13 mouse cellular contexts compared by ENCODE assay signal in the genomic region with DNA sequence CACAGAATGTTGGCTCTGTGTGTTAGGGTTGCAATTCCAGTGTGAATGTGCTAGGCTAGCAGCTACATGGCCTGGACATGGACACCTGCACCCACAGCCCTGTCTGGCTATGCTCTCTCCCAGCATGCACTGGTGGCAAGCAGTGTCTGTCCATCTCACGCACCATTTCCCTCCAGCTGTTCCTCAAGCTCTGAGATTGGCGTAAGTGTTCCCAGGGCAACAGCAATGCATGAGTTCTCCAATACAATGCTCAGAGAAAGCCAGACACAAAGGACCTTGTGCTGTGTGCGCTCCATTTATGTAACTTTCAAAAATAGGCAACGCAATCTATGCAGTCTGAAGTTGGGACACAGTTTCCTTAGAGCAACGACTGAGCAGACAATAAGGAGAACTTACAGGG. TPM values are rescaled to one million over a fixed set of nuclear protein-coding genes. Genes with fewer than 3 reads are reported as not detected.
DNase-seq lines count a peak whose midpoint lies in the region; ATAC-seq lines count a peak whose summit lies in the region.
"Had no signal": no experiment of that assay in that cellular context is flagged by ENCODE, and none has a peak within 500 bp of the region (broad histone marks: within the 10 kb centered on the region; RNA-seq: fewer than 3 reads in every experiment).

No protein-coding gene starts in this region.

- H3K27me3 ChIP-seq in hindbrain, embryonic 14.5 days (ENCODE audit: control insufficient read depth, insufficient read depth, low read length), result no peaks in the 10 kb centered on the region
- no peaks in the 10 kb centered on the region for H3K27me3 ChIP-seq in neural tube, embryonic 11.5 days (ENCODE audit: control insufficient read depth, insufficient read depth, low read length)

- H3K4me2 ChIP-seq in hindbrain, embryonic 14.5 days (replicated peaks), result no peak overlapping the region
- no peak overlapping the region for H3K4me2 ChIP-seq in neural tube, embryonic 11.5 days (ENCODE audit: low read depth)

- ATAC-seq in hindbrain, embryonic 14.5 days (ENCODE audit: low FRiP score), result peak; percentile 48; the same call in 1 of the 2 replicates
- ATAC-seq in neural tube, embryonic 11.5 days (ENCODE audit: insufficient read depth, low FRiP score, low TSS enrichment), result peak; percentile 50
- ATAC-seq: activated CD4-positive, CD25-positive, alpha-beta regulatory T cell, adult 4 months; inflammation-experienced regulatory T-cells, adult 6 months had no signal

- H3K27ac ChIP-seq in hindbrain, embryonic 14.5 days, result no peak overlapping the region
- 0 out of 2 replicates have a peak overlapping the region, but pooled peaks have one; percentile 50 for H3K27ac ChIP-seq in neural tube, embryonic 11.5 days (ENCODE audit: low read depth, low read length)
- H3K27ac ChIP-seq: limb, embryonic 10.5 days had no signal

- H3K9ac ChIP-seq in hindbrain, embryonic 14.5 days, result no peak overlapping the region
- no peak overlapping the region for H3K9ac ChIP-seq in neural tube, embryonic 11.5 days (ENCODE audit: low read length)

- no peaks in the 10 kb centered on the region for H3K36me3 ChIP-seq in hindbrain, embryonic 14.5 days (replicated peaks; ENCODE audit: control insufficient read depth, insufficient read depth)
- H3K36me3 ChIP-seq in neural tube, embryonic 11.5 days (ENCODE audit: control insufficient read depth, insufficient read depth, low read length), result no peaks in the 10 kb centered on the region
- H3K36me3 ChIP-seq: G1E; limb, embryonic 10.5 days had no signal

- H3K9me3 ChIP-seq in hindbrain, embryonic 14.5 days (ENCODE audit: control insufficient read depth, low read length), result no peaks in the 10 kb centered on the region
- no peaks in the 10 kb centered on the region for H3K9me3 ChIP-seq in neural tube, embryonic 11.5 days (ENCODE audit: control insufficient read depth, low read length)
- H3K9me3 ChIP-seq: G1E; limb, embryonic 10.5 days had no signal

- no peak overlapping the region for H3K4me3 ChIP-seq in hindbrain, embryonic 14.5 days (replicated peaks; ENCODE audit: low read length)
- H3K4me3 ChIP-seq in neural tube, embryonic 11.5 days (ENCODE audit: low read depth, low read length), result no peak overlapping the region
- H3K4me3 ChIP-seq: limb, embryonic 10.5 days had no signal

- DNase-seq in embryo, embryonic 10 days (ENCODE audit: low spot score), result peak; percentile 76
- DNase-seq in embryo, embryonic 9.5 days (ENCODE audit: extremely low spot score), result no peak
- peak; percentile 77 for DNase-seq in embryo, embryonic 10.5 days (ENCODE audit: low spot score)
- DNase-seq in hindbrain, embryonic 14.5 days (ENCODE audit: low spot score), result peak; percentile 39
- peak; percentile 67 for DNase-seq in neural tube, embryonic 11.5 days (ENCODE audit: low spot score)
- no peak for DNase-seq in right cerebral cortex, postnatal 10 days (ENCODE audit: low spot score in 2 of 2)
- DNase-seq in frontal cortex, postnatal 14 days (ENCODE audit: low spot score in 2 of 2), result no peak
- no peak for DNase-seq in testis, postnatal 10 days (ENCODE audit: low spot score)
- DNase-seq: right cerebral cortex, postnatal 14 days had no signal

- 16% methylated on average over 5 of the region's 5 CpGs for WGBS in hindbrain, embryonic 14.5 days
- WGBS in neural tube, embryonic 11.5 days, result 42% methylated on average over 5 of the region's 5 CpGs

- no peaks in the 10 kb centered on the region for H3K4me1 ChIP-seq in hindbrain, embryonic 14.5 days (replicated peaks; ENCODE audit: control insufficient read depth, insufficient read depth, low read length)
- H3K4me1 ChIP-seq in neural tube, embryonic 11.5 days (ENCODE audit: control insufficient read depth, insufficient read depth, low read length), result peaks cover 4% of the 10 kb centered on the region; the same call in 1 of the 2 replicates
- H3K4me1 ChIP-seq: limb, embryonic 10.5 days had no signal

RNA-seq across cellular contexts. Expression of a gene that starts 31.9 kb away (rescaled TPM):
- polyA plus RNA-seq in hindbrain, embryonic 14.5 days (2014; fragmentation: Nextera tagmentation; extraction: Ambion mirVana), result 412 and 543 TPM in 2 replicates
- 39.6 and 42.3 TPM in 2 replicates for polyA plus RNA-seq in neural tube, embryonic 11.5 days (2014; fragmentation: Nextera tagmentation; extraction: Ambion mirVana)
- polyA plus RNA-seq: G1E had no signal

RNA-seq across cellular contexts. Expression of a gene that starts 37.2 kb away (rescaled TPM):
- polyA plus RNA-seq in hindbrain, embryonic 14.5 days (2014; fragmentation: Nextera tagmentation; extraction: Ambion mirVana), result 5.0 TPM in 2 replicates
- 1.7 and 1.8 TPM in 2 replicates for polyA plus RNA-seq in neural tube, embryonic 11.5 days (2014; fragmentation: Nextera tagmentation; extraction: Ambion mirVana)
- polyA plus RNA-seq: G1E had no signal

Comparison
In these comparisons a context has a peak if more than half of its experiments do, and no peak if none do; other contexts are left out.
1. DNase-seq: peak in embryo, embryonic 10 days (single experiment), embryo, embryonic 10.5 days (single experiment), hindbrain, embryonic 14.5 days (single experiment) and neural tube, embryonic 11.5 days (single experiment); none in embryo, embryonic 9.5 days (single experiment), right cerebral cortex, postnatal 10 days (0 of 2), frontal cortex, postnatal 14 days (0 of 2) and testis, postnatal 10 days (single experiment).